Mouse (Mus musculus) myocyte (in vitro differentiated cells): Measurements from ENCODE around the gene Phka2. TPM values are rescaled to one million over a fixed set of nuclear protein-coding genes. Genes with fewer than 3 reads are reported as not detected.

Source experiments
- polyA plus RNA-seq: library from polyadenylated mRNA; unstranded; fragments of >200 nt; fragmentation: generic; extraction: Trizol; gene quantifications from one replicate; pipeline ENCODE4 v1.2.1, GENCODE M21; 2012; ENCODE audit warnings: missing spikeins

The Phka2 gene
- polyA plus RNA-seq, 1 experiment, result 12.1 TPM

Other genes starting within 250 kb of the Phka2 start
- 1.7 TPM for gene Adgrg2, start 111.5 kb upstream of the Phka2 start, polyA plus RNA-seq
- 1.1 TPM for gene Ppef1, start 233.6 kb downstream of the Phka2 start, polyA plus RNA-seq